Mouse (Mus musculus): ENCODE results near the gene Bcl7a. TPM values are rescaled to one million over a fixed set of nuclear protein-coding genes. Genes with fewer than 3 reads are reported as not detected.
A peak's percentile ranks its signal among the peaks of the same experiment; 100 is the strongest.

Gene Bcl7a
- polyA plus RNA-seq, 1 experiment from 2014 or later = 45.7 TPM

DNA sequence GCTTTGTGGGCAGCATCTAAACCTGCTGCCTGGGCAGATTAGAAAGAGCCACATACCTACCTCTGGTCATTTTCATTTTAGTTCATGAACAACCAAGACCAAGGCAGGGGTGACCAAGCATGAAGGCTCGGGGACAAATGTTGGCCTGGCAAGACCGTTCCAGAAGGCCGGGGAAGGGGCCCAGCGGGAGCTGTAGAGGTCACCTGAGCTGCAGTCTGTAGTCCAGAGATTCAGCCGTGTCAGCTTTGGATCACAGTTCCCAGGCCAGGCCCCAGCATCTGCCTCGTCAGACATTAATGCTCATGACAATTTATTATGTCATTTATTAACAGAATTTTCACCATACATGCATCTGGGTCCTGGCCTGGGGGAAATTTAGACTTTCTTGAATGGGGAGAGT lies 15.8 kb downstream of the Bcl7a start:
- H3K4me1 ChIP-seq (replicated peaks) = no peaks in the 10 kb centered on the region
- no peak overlapping the region for H3K4me3 ChIP-seq (replicated peaks)
- no peaks in the 10 kb centered on the region for H3K27me3 ChIP-seq
- 88% methylated on average over 6 of the region's 6 CpGs for WGBS
- H3K4me2 ChIP-seq = no peak overlapping the region
- no peak overlapping the region for H3K27ac ChIP-seq
- no peaks in the 10 kb centered on the region for H3K9me3 ChIP-seq
- H3K36me3 ChIP-seq = peaks cover 100% of the 10 kb centered on the region
- no peak for ATAC-seq (ENCODE audit: insufficient number of reproducible peaks, insufficient read depth, low FRiP score, low TSS enrichment, low read depth)
- no peak overlapping the region for H3K9ac ChIP-seq (replicated peaks)

DNA sequence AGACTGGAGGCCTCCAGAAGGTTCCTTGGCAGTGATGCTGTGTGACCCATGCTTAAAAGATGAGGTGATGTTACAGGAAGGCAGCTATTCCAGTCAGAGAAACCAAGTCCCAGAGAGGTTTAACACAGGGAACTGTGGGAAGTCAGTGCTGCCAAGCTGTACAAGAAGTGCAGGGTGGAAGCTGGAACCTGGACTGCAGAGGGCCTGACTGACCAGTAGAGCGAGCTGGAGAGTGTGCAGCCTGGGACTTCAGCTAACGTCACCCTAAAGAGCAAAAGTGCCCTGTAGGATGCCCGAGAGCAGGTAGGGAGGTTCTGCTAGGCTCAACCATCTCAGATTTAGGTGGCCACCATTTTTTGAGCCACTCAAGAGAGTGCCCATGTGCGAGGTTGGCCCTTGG lies 19.3 kb downstream of the Bcl7a start:
- no peak overlapping the region for H3K4me3 ChIP-seq (replicated peaks)
- H3K27ac ChIP-seq = no peak overlapping the region
- no peaks in the 10 kb centered on the region for H3K27me3 ChIP-seq
- H3K36me3 ChIP-seq = peaks cover 96% of the 10 kb centered on the region
- H3K9ac ChIP-seq (replicated peaks) = no peak overlapping the region
- no peaks in the 10 kb centered on the region for H3K9me3 ChIP-seq
- H3K4me1 ChIP-seq (replicated peaks) = no peaks in the 10 kb centered on the region
- no peak for ATAC-seq (ENCODE audit: insufficient number of reproducible peaks, insufficient read depth, low FRiP score, low TSS enrichment, low read depth)
- WGBS = 81% methylated on average over 4 of the region's 4 CpGs
- H3K4me2 ChIP-seq = no peak overlapping the region

DNA sequence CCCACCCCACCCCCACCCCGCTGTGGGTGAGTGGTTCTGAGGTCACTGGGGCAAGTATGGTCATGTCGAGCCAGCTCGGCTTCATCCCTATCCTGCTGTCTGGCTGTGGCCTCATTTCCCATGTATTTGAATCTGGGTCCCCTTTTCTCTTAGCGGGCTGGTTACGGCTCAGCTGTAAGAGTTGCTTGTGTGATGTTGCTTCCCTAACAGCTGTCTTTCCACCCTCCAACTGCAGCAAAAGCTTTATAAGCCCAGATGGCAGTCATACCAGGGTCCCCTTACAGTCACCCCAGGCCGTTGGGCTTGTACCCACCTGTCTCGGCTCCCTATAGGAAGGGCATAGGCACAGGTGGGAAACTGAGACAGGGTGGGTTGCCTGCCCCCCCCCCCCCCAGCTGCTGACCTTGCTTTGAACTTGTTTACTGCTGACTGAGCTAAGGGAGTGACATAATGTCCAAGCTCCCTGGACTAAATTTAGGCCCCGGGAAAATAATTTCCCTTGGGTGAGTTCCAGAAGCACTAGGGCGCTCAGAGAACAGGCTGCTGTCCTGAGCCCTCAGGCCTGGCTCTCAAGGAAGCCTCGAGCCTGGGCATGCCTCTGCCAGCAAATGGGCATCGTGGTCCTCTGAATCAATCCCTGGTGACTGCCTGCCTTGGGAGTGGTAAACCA lies 20.8 kb downstream of the Bcl7a start:
- Histone ChIP-seq H3K27me3 (no peaks in the 10 kb centered on the region), H3K4me2 (no peak overlapping the region), H3K27ac (no peak overlapping the region), H3K9me3 (no peaks in the 10 kb centered on the region), H3K36me3 (peaks cover 88% of the 10 kb centered on the region), H3K9ac (replicated peaks) (no peak overlapping the region), H3K4me1 (replicated peaks) (no peaks in the 10 kb centered on the region), H3K4me3 (replicated peaks) (no peak overlapping the region)
- 0 out of 2 replicates have a peak, but pooled peaks have one; percentile 58 for ATAC-seq (ENCODE audit: insufficient number of reproducible peaks, insufficient read depth, low FRiP score, low TSS enrichment, low read depth)
- WGBS = 82% methylated on average over 11 of the region's 11 CpGs

DNA sequence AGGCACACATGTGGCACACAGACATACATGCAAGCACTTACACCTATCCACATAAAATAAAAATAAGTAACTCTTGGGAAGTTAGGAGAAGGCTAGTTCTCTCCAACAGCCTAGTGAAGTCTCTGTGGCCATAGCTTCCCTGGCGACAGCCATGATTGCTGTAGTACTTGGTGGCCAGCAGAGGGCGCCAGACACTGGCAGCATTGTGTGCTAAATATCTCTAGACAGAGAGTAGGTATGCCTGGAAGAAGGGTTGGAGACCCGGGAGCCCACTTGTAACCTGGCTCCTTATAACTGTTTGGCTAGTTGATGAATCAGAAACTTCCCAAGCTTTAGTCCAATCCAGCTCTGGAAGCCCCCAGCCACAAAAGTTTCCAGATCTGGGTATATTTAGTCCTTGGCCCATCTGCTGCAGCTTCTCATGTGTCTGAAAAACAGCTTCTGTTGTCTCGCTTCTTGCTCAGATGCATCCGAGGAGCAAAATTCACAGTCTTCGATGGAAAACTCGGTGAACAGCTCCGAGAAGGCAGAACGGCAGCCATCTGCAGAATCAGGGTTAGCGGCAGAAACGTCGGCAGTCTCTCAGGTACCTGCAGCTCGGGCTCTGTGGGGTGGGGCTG lies 25.3 kb downstream of the Bcl7a start:
- no peaks in the 10 kb centered on the region for H3K9me3 ChIP-seq
- no peak for ATAC-seq (ENCODE audit: insufficient number of reproducible peaks, insufficient read depth, low FRiP score, low TSS enrichment, low read depth)
- no peaks in the 10 kb centered on the region for H3K4me1 ChIP-seq (replicated peaks)
- no peak overlapping the region for H3K9ac ChIP-seq (replicated peaks)
- peaks cover 86% of the 10 kb centered on the region for H3K36me3 ChIP-seq
- no peaks in the 10 kb centered on the region for H3K27me3 ChIP-seq
- no peak overlapping the region for H3K27ac ChIP-seq
- H3K4me3 ChIP-seq (replicated peaks) = no peak overlapping the region
- 81% methylated on average over 13 of the region's 13 CpGs for WGBS
- H3K4me2 ChIP-seq = no peak overlapping the region

DNA sequence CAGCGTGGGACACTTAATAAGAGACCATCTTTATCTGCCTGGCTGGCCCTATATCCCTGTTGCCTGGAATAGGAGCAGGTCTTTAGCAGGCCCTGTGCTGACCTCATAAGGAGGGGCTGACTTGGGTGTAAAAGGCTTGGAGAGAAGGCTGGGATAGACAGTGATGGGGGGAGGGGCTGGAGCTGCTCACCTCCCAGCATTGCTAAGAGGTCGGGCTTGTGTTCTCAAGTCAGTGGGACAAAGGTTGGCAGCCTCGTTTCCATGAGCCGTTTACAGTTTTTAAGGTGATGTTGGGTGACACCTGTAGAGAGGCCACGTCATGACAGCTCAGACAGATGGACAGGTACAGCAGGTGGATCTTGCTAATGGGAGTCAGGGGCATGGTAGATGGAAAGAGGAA lies 26.4 kb downstream of the Bcl7a start:
- no peak overlapping the region for H3K9ac ChIP-seq (replicated peaks)
- no peak overlapping the region for H3K27ac ChIP-seq
- H3K4me1 ChIP-seq (replicated peaks) = no peaks in the 10 kb centered on the region
- 87% methylated on average over 5 of the region's 5 CpGs for WGBS
- no peaks in the 10 kb centered on the region for H3K27me3 ChIP-seq
- H3K4me3 ChIP-seq (replicated peaks) = no peak overlapping the region
- no peaks in the 10 kb centered on the region for H3K9me3 ChIP-seq
- no peak overlapping the region for H3K4me2 ChIP-seq
- ATAC-seq (ENCODE audit: insufficient number of reproducible peaks, insufficient read depth, low FRiP score, low TSS enrichment, low read depth) = no peak
- H3K36me3 ChIP-seq = peaks cover 85% of the 10 kb centered on the region

DNA sequence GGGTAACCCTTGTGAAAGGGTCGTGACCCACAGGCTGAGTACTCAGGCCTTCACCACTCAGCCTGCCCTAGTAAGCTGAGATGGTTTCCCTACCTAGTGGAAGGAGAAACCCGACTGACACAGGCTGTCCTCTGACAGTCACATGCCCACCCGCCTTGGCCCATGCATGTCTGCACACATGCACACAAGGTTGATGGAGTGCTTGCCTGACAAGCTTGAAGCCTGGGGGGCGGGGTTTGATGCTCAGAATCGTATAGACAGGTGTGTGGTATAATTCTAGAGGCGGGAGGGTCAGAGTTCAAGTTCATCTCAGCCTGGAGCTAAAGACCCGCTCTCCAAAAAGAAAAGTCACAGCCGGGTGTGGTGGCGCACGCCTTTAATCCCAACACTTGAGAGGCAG lies 31.6 kb downstream of the Bcl7a start:
- Histone ChIP-seq H3K36me3 (peaks cover 51% of the 10 kb centered on the region), H3K9me3 (no peaks in the 10 kb centered on the region), H3K4me2 (no peak overlapping the region), H3K27ac (no peak overlapping the region), H3K4me1 (replicated peaks) (peaks cover 9% of the 10 kb centered on the region; the same call in 1 of the 2 replicates), H3K9ac (replicated peaks) (no peak overlapping the region), H3K4me3 (replicated peaks) (no peak overlapping the region), H3K27me3 (no peaks in the 10 kb centered on the region)
- 90% methylated on average over 10 of the region's 10 CpGs for WGBS
- ATAC-seq (ENCODE audit: insufficient number of reproducible peaks, insufficient read depth, low FRiP score, low TSS enrichment, low read depth) = no peak

DNA sequence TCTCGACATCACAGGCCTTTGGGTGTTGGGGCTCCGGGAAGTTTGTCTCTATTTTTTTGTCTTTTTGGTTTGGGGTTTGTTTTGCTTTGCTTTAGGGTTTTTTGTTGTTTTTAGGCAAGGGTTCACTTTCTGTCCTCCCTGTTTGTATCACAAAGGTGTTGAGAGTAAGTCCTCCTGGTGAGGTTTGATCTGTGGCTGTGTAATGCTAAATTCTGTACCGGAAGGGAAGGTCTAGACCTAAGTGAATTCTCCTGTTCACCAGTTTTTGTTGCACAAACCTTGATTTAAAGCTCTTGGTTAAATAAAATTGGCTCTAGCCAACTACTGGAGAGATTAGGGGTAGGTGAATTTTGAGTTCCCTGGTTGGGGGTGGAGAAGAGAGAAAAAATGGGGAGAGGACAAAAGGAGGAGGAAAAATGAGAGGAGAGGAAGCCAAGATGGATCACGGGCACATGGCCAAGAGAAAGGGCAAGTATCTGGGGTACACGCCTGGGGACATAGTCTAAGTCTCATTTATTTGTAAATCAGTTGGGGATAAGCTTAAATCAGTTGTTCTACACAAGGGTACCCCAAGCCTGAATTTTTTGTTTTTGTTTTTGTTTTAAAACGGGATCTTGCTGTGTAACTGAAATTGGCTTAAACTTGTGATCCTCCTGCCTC lies 32.3 kb downstream of the Bcl7a start:
- H3K27ac ChIP-seq = no peak overlapping the region
- peaks cover 9% of the 10 kb centered on the region; the same call in 1 of the 2 replicates for H3K4me1 ChIP-seq (replicated peaks)
- ATAC-seq (ENCODE audit: insufficient number of reproducible peaks, insufficient read depth, low FRiP score, low TSS enrichment, low read depth) = no peak
- H3K36me3 ChIP-seq = peaks cover 45% of the 10 kb centered on the region
- no peak overlapping the region for H3K4me2 ChIP-seq
- peaks cover under 1% of the 10 kb centered on the region for H3K27me3 ChIP-seq
- H3K4me3 ChIP-seq (replicated peaks) = no peak overlapping the region
- 94% methylated on average over 6 of the region's 6 CpGs for WGBS
- no peaks in the 10 kb centered on the region for H3K9me3 ChIP-seq
- no peak overlapping the region for H3K9ac ChIP-seq (replicated peaks)

DNA sequence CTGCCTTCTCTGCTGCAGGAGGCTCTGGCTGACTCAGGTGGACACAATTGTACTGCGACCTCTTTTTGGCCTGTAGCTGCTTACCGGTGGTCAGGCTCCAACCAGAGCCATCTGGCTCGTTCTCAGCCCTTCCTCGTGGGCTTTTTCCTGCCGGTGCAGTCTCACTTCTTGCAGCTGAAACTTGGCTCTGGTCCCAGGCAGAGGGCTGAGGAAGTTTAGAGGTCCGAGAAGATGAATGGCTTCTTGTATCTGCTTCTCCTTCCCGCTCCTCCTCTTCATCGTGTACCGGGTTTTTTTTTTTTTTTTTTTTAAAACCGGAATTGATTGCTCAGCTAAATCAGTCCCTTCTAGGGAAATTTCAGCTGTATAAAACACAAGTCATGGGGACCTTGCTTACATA lies 32.9 kb downstream of the Bcl7a start:
- H3K4me2 ChIP-seq = no peak overlapping the region
- peaks cover 38% of the 10 kb centered on the region for H3K36me3 ChIP-seq
- no peak overlapping the region for H3K9ac ChIP-seq (replicated peaks)
- H3K27me3 ChIP-seq = peaks cover 6% of the 10 kb centered on the region
- peaks cover 9% of the 10 kb centered on the region; the same call in 1 of the 2 replicates for H3K4me1 ChIP-seq (replicated peaks)
- no peak overlapping the region for H3K4me3 ChIP-seq (replicated peaks)
- no peak for ATAC-seq (ENCODE audit: insufficient number of reproducible peaks, insufficient read depth, low FRiP score, low TSS enrichment, low read depth)
- H3K9me3 ChIP-seq = no peaks in the 10 kb centered on the region
- no peak overlapping the region for H3K27ac ChIP-seq
- WGBS = 46% methylated on average over 10 of the region's 10 CpGs

DNA sequence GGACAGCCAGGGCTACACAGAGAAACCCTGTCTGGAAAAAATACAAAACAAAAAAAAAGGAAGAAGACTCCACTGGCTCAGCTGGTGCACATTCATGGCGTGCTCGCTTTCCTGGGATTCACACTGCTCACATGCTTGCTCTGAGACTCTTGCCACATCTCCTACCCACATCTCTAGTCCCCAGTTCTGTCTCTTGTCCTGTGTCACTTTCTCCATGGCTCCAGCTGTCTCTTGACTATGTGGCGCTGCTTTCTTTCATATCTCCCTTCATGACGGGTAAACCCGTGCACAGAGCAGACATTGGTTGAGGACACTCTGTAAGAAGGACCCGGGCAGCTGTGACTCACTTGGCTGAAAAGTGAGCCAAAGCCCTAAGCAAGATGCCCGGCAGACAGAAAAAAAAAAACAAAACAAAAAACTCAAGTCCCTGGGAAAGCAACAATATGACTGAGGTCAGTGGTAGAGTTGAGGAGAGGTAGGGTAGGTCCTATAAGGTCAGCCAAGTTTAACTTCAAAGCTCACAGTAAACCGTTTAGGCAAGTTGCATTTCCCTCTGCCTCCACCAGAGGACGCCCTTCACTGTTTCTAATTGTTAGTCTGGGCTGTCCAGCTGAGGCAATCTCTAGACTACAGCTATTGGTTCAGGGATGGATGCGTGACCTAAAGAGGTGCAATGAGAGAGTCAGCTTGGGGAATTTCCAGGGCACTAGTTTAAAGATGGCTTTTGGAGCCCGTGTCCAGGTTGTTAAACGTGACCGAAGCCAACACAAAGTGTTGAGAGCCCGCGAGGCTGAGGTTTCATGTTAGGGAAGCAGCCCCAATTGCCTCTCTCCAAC lies 33.7 kb downstream of the Bcl7a start:
- Histone ChIP-seq H3K4me3 (replicated peaks) (no peak overlapping the region), H3K9ac (replicated peaks) (no peak overlapping the region), H3K4me1 (replicated peaks) (peaks cover 15% of the 10 kb centered on the region), H3K9me3 (no peaks in the 10 kb centered on the region), H3K4me2 (no peak overlapping the region), H3K27me3 (peaks cover 14% of the 10 kb centered on the region), H3K36me3 (peaks cover 31% of the 10 kb centered on the region), H3K27ac (no peak overlapping the region)
- no peak for ATAC-seq (ENCODE audit: insufficient number of reproducible peaks, insufficient read depth, low FRiP score, low TSS enrichment, low read depth)
- WGBS = 68% methylated on average over 15 of the region's 15 CpGs

DNA sequence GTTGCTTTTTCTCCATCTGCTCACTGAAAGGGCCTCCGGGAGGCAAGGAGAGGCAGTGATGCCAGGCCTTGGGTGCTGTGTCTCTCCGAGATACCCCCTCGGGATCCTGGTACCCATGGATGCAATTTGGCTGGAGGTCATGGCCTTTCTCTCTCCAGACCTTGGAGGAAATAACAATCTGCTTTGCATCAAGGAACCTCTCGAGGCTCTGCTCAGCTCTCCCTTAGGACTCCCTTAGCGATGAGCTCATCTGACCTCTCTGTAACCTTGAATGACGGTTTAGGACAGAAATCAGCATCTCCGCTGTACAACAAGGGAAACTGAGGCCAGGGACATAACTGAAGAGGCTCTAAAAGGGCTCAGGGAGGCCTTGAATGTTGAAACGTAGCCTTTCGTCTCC lies 35.1 kb downstream of the Bcl7a start:
- Histone ChIP-seq H3K27ac (no peak overlapping the region), H3K27me3 (peaks cover 18% of the 10 kb centered on the region), H3K4me3 (replicated peaks) (no peak overlapping the region), H3K9me3 (0 out of 2 replicates have a peak, but pooled peaks cover 4% of the 10 kb centered on the region), H3K4me1 (replicated peaks) (peaks cover 15% of the 10 kb centered on the region), H3K4me2 (no peak overlapping the region), H3K9ac (replicated peaks) (no peak overlapping the region), H3K36me3 (peaks cover 17% of the 10 kb centered on the region)
- WGBS = 60% methylated on average over 9 of the region's 9 CpGs
- no peak for ATAC-seq (ENCODE audit: insufficient number of reproducible peaks, insufficient read depth, low FRiP score, low TSS enrichment, low read depth)

DNA sequence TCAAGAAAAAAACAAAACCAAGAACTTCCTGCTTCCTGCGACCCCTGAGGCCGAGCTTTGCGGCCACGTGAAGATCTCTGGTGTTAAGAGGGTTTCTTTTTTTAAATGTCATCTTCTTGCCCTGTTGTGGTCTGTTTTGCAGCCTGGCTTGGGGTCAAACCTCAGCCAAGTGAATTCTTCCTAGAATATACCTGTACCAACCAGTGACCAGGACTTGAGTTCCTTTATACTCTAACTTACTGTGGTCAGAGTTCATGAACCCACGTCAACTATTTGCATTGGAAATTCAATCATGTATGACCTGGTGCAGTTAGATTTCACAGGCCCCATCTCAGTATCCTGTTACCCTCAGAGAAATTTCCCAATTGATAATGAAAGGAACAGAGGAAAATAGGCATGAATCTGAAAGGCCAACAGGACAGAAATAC lies 35.9 kb downstream of the Bcl7a start:
- Histone ChIP-seq H3K4me1 (replicated peaks) (peaks cover 15% of the 10 kb centered on the region), H3K36me3 (peaks cover 11% of the 10 kb centered on the region), H3K4me2 (no peak overlapping the region), H3K27ac (no peak overlapping the region), H3K9me3 (0 out of 2 replicates have a peak, but pooled peaks cover 4% of the 10 kb centered on the region), H3K9ac (replicated peaks) (no peak overlapping the region), H3K27me3 (peaks cover 18% of the 10 kb centered on the region), H3K4me3 (replicated peaks) (no peak overlapping the region)
- WGBS = 71% methylated on average over 5 of the region's 5 CpGs
- ATAC-seq (ENCODE audit: insufficient number of reproducible peaks, insufficient read depth, low FRiP score, low TSS enrichment, low read depth) = no peak

Data from limb, embryonic 12.5 days (tissue).